Mouse (Mus musculus) embryonic facial prominence, embryonic 11.5 days (tissue): ENCODE results near the gene Plppr4. TPM values are rescaled to one million over a fixed set of nuclear protein-coding genes. Genes with fewer than 3 reads are reported as not detected.

Source experiments
- ATAC-seq: fragments of 200-750 bp; cut with Nextera tagmentation; replicated peaks from 2 replicates; pipeline ENCODE4 v1.8.0; 2017; ENCODE audit warnings: low read depth; ENCODE audit not compliant: insufficient number of reproducible peaks, low FRiP score, low TSS enrichment
- DNase-seq: peaks from one replicate; pipeline ENCODE4 v3.0.0-alpha.2; 2015; ENCODE audit warnings: low spot score
- H3K27ac ChIP-seq: fragments of 300-500 bp; sonication (generic); replicated peaks from 2 replicates; pipeline ENCODE4 v1.5.1; 2014; ENCODE audit warnings: mild to moderate bottlenecking, low read depth, low read length, control low read depth
- H3K27me3 ChIP-seq: fragments of 300-500 bp; sonication (generic); 2 replicates; pipeline ENCODE4 v1.6.1; 2014; ENCODE audit warnings: mild to moderate bottlenecking, low read length, moderate library complexity, mixed read lengths; ENCODE audit not compliant: control insufficient read depth, insufficient read depth
- H3K36me3 ChIP-seq: fragments of 300-500 bp; sonication (generic); replicated peaks from 2 replicates; pipeline ENCODE4 v1.6.1; 2014; ENCODE audit warnings: low read depth, mild to moderate bottlenecking, low read length, moderate library complexity, mixed read lengths; ENCODE audit not compliant: control insufficient read depth, insufficient read depth
- H3K4me1 ChIP-seq: fragments of 300-500 bp; sonication (generic); 2 replicates; pipeline ENCODE4 v1.6.1; 2014; ENCODE audit warnings: low read length, mixed read lengths; ENCODE audit not compliant: control insufficient read depth, insufficient read depth
- H3K4me2 ChIP-seq: fragments of 300-500 bp; sonication (generic); 2 replicates; pipeline ENCODE4 v1.6.1; 2014; ENCODE audit warnings: low read depth, mild to moderate bottlenecking, control low read depth, low read length, moderate library complexity
- H3K4me3 ChIP-seq: fragments of 300-500 bp; sonication (generic); 2 replicates; pipeline ENCODE4 v1.5.1; 2014; ENCODE audit warnings: low read depth, low read length, control low read depth
- H3K9ac ChIP-seq: fragments of 300-500 bp; sonication (generic); replicated peaks from 2 replicates; pipeline ENCODE4 v1.6.1; 2014; ENCODE audit warnings: mild to moderate bottlenecking, control low read depth, low read length
- H3K9me3 ChIP-seq: fragments of 300-500 bp; sonication (generic); replicated peaks from 2 replicates; pipeline ENCODE4 v1.6.1; 2016; ENCODE audit warnings: mild to moderate bottlenecking, low read length, inconsistent platforms, mixed read lengths; ENCODE audit not compliant: control insufficient read depth
- WGBS: fragments of 180-500 bp; shearing (Covaris S2); extraction: QIAGEN DNeasy Blood & Tissue Kit; methylation state at CpG from one replicate; pipeline ENCODE4 v1.1.7; 2014; 5-methylcytosine and 5-hydroxymethylcytosine counted together
- polyA plus RNA-seq: library from polyadenylated mRNA; unstranded; fragments of >200 nt; fragmentation: Nextera tagmentation; extraction: Ambion mirVana; gene quantifications from 2 replicates; pipeline ENCODE4 v1.2.1, GENCODE M21; 2014

Plppr4 gene
- polyA plus RNA-seq: 0.35 and 0.52 TPM in 2 replicates

DNA sequence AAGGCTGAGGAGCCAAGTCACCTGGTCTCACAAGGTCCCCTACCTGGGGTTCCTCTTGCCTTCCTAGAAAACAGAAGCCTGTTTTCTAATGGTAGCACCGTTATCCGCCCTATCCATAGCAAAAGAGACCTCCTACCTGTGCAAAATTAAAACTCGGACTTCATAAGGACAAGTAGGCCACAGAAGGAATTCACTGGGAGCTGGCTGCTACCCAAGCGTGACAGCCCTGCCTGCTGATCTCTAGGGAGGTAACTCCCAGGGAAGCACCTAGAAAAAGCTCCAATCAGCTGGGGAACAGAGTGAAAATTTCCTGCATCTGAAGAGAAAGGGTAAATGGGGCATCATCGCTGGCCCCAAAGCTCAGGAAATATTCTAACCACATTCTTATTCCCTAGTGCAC, at the start of gene Plppr4:
TSS of gene Plppr4 (minus strand) at position 349 of the 400 bp plus-strand sequence.
- ATAC-seq (0 out of 2 replicates have a peak, but pooled peaks have one; percentile 42), DNase-seq (no peak)
- Histone ChIP-seq H3K9me3 (no peaks in the 10 kb centered on the region), H3K27me3 (no peaks in the 10 kb centered on the region), H3K4me1 (no peaks in the 10 kb centered on the region), H3K36me3 (no peaks in the 10 kb centered on the region), H3K9ac (peak within 1 kb of the TSS; percentile 55), H3K27ac (no peak within 1 kb of the TSS), H3K4me3 (peak within 1 kb of the TSS; percentile 40), H3K4me2 (peak within 1 kb of the TSS; percentile 70)
- 34% methylated on average over 5 of the region's 5 CpGs for WGBS

GRCm38 (mm10) chr3:117405821-117406220, 45.1 kb upstream of the Plppr4 start:
- Histone ChIP-seq H3K9me3 (no peaks in the 10 kb centered on the region), H3K27ac (no peak overlapping the region), H3K9ac (no peak overlapping the region), H3K36me3 (no peaks in the 10 kb centered on the region), H3K4me3 (no peak overlapping the region), H3K27me3 (no peaks in the 10 kb centered on the region), H3K4me2 (no peak overlapping the region), H3K4me1 (no peaks in the 10 kb centered on the region)
- WGBS: 92% methylated on average over 2 of the region's 2 CpGs
- ATAC-seq: no peak
- DNase-seq: no peak

DNA sequence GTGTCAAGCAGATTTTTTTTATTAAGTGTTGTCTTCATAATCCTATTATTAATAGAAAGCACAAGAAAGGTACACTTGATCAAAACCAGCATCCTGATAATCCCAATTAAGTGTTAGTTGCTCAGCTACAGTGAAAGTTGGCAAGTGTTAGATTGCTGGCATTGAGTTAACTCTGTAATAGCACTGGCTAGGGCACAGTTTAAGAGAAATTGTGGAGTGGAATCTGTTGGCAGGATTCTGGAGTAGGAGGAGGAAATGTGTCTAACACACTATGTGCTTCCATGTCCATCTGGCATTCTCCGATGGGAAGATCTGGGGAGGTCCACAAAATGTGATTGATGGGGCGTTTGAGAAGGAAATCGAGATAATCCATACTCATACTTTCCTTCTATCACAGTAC, 43.1 kb upstream of the Plppr4 start:
- Histone ChIP-seq H3K27ac (no peak overlapping the region), H3K9ac (no peak overlapping the region), H3K9me3 (no peaks in the 10 kb centered on the region), H3K36me3 (no peaks in the 10 kb centered on the region), H3K4me2 (no peak overlapping the region), H3K4me1 (no peaks in the 10 kb centered on the region), H3K4me3 (no peak overlapping the region), H3K27me3 (no peaks in the 10 kb centered on the region)
- no peak for DNase-seq
- ATAC-seq: no peak
- WGBS: 82% methylated on average over 3 of the region's 3 CpGs

GRCm38 (mm10) chr3:117366041-117366440, 5.4 kb upstream of the Plppr4 start:
- no peak overlapping the region for H3K4me3 ChIP-seq
- no peak for DNase-seq
- 84% methylated on average over 1 of the region's 1 CpGs for WGBS
- no peak overlapping the region for H3K4me2 ChIP-seq
- H3K9ac ChIP-seq: no peak overlapping the region
- no peaks in the 10 kb centered on the region for H3K27me3 ChIP-seq
- no peaks in the 10 kb centered on the region for H3K4me1 ChIP-seq
- H3K36me3 ChIP-seq: no peaks in the 10 kb centered on the region
- H3K9me3 ChIP-seq: no peaks in the 10 kb centered on the region
- no peak overlapping the region for H3K27ac ChIP-seq
- ATAC-seq: no peak

- H3K4me2 ChIP-seq: peak overlapping the region; percentile 70
- H3K27me3 ChIP-seq: no peaks in the 10 kb centered on the region
- DNase-seq (peak; percentile 64), ATAC-seq (peak; percentile 78)
- H3K36me3 ChIP-seq: no peaks in the 10 kb centered on the region
- no peaks in the 10 kb centered on the region for H3K9me3 ChIP-seq
- no peak overlapping the region for H3K27ac ChIP-seq
- no peaks in the 10 kb centered on the region for H3K4me1 ChIP-seq
- peak overlapping the region; percentile 40 for H3K4me3 ChIP-seq
- 3% methylated on average over 45 of the region's 46 CpGs for WGBS
- H3K9ac ChIP-seq: peak overlapping the region; percentile 55
These were observed 772 bp downstream of the Plppr4 start for GRCm38 (mm10) chr3:117359686-117360521.

GRCm38 (mm10) chr3:117358981-117359628, 1.6 kb downstream of the Plppr4 start:
- Histone ChIP-seq H3K36me3 (no peaks in the 10 kb centered on the region), H3K27ac (no peak overlapping the region), H3K4me1 (no peaks in the 10 kb centered on the region), H3K9me3 (no peaks in the 10 kb centered on the region), H3K4me3 (no peak overlapping the region), H3K27me3 (no peaks in the 10 kb centered on the region), H3K4me2 (no peak overlapping the region), H3K9ac (no peak overlapping the region)
- WGBS: 88% methylated on average over 5 of the region's 5 CpGs
- DNase-seq (no peak), ATAC-seq (peak; percentile 33; the same call in 1 of the 2 replicates)

DNA sequence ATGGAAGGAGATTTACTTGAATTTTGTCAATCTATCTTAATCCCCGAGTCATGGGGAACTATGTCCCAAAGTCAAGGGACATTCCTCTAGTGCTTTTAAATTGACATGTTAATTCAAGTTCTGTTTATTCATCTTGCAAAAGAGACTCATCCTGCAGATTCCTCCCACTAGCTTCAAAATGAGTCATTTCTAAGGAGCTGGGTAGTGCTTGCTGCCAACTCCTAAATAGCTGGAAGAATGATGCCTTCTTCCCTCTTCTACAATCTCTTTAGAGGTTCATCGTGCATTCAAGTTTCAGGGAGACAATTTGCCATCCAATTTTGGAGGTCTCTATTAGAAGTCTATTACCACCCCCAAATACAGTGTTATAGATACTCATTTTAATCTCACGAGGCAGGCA, 3.3 kb downstream of the Plppr4 start:
- WGBS: 78% methylated on average over 3 of the region's 3 CpGs
- H3K36me3 ChIP-seq: no peaks in the 10 kb centered on the region
- no peak overlapping the region for H3K27ac ChIP-seq
- DNase-seq: no peak
- H3K4me3 ChIP-seq: no peak overlapping the region
- H3K4me2 ChIP-seq: no peak overlapping the region
- no peaks in the 10 kb centered on the region for H3K4me1 ChIP-seq
- ATAC-seq: no peak
- H3K9me3 ChIP-seq: no peaks in the 10 kb centered on the region
- no peak overlapping the region for H3K9ac ChIP-seq
- H3K27me3 ChIP-seq: no peaks in the 10 kb centered on the region

DNA sequence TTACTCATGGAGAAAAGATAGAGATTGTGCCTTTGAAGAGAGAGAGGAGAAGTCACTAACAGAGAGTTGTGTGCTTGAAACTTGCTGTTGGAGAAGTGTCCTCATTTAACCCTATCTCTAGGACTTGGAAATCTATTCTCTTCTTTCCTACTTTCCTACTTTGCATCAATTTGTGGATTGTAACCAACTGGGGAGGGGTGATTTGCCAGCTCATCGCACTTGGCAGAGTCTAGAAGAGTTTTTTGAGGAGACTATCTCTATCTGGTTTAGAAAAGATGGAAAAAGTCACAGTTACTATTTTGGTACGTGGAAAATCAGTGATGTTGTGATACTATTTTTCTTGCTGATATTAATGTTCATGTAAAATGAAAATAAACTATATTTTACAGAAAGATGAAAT, 6.7 kb downstream of the Plppr4 start:
- ATAC-seq: no peak
- DNase-seq: no peak
- no peaks in the 10 kb centered on the region for H3K27me3 ChIP-seq
- H3K4me2 ChIP-seq: no peak overlapping the region
- WGBS: 77% methylated on average over 2 of the region's 2 CpGs
- no peak overlapping the region for H3K4me3 ChIP-seq
- no peaks in the 10 kb centered on the region for H3K36me3 ChIP-seq
- H3K9ac ChIP-seq: no peak overlapping the region
- no peak overlapping the region for H3K27ac ChIP-seq
- H3K4me1 ChIP-seq: no peaks in the 10 kb centered on the region
- H3K9me3 ChIP-seq: no peaks in the 10 kb centered on the region
